Mouse (Mus musculus) CH12.LX (cell line): ENCODE measurements around the gene Mtx1. TPM values are rescaled to one million over a fixed set of nuclear protein-coding genes. Genes with fewer than 3 reads are reported as not detected.

ENCODE experiments used
- DNase-seq: peaks from one replicate; pipeline ENCODE4 v3.0.0-alpha.2; 2013; ENCODE audit errors: extremely low read depth
- H3K27ac ChIP-seq: 2 replicates; pipeline ENCODE4 v1.5.1; 2012; ENCODE audit warnings: low read depth, mild to moderate bottlenecking, control low read depth, moderate library complexity; ENCODE audit not compliant: insufficient read depth
- H3K27me3 ChIP-seq: replicated peaks from 2 replicates; pipeline ENCODE3; 2012; ENCODE audit warnings: inconsistent platforms
- H3K36me3 ChIP-seq, 2 experiments: replicated peaks in 1 of 2; 2 replicates each; pipeline versions ENCODE3 to v1.6.1; 2012; ENCODE audit warnings: inconsistent platforms in 1 of 2, low read length in 1 of 2, mild to moderate bottlenecking in 1 of 2, mixed read lengths in 1 of 2, moderate library complexity in 1 of 2; ENCODE audit not compliant: control insufficient read depth in 1 of 2, insufficient read depth in 1 of 2
- H3K4me1 ChIP-seq, 2 experiments: 2 replicates each; pipeline ENCODE4 v1.6.1; 2012; ENCODE audit warnings: inconsistent platforms in 1 of 2, moderate library complexity in 1 of 2; ENCODE audit not compliant: insufficient read depth in 2 of 2, control insufficient read depth in 1 of 2
- H3K4me2 ChIP-seq: 2 replicates; pipeline ENCODE4 v1.6.1; 2012; ENCODE audit warnings: low read depth, mild to moderate bottlenecking, control low read depth; ENCODE audit not compliant: poor library complexity, insufficient read depth, severe bottlenecking
- H3K4me3 ChIP-seq, 3 experiments: fragments of 150-350 bp in 1 of 3; sonication (generic) in 1 of 3; replicated peaks in 1 of 3; 2 replicates each; pipeline versions ENCODE3 to v1.5.1; 2011 to 2012; ENCODE audit warnings: low read depth in 2 of 3, low read length in 2 of 3, mild to moderate bottlenecking in 2 of 3, moderate library complexity in 2 of 3, control low read depth in 1 of 3, improper control_type of control experiment in 1 of 3, inconsistent platforms in 1 of 3, mixed read lengths in 1 of 3; ENCODE audit not compliant: poor library complexity in 1 of 3
- H3K79me2 ChIP-seq: replicated peaks from 2 replicates; pipeline ENCODE4 v1.6.1; 2012; ENCODE audit warnings: mild to moderate bottlenecking, moderate library complexity; ENCODE audit not compliant: control insufficient read depth, poor library complexity, insufficient read depth, severe bottlenecking; ENCODE audit errors: extremely low read depth
- H3K9ac ChIP-seq: 2 replicates; pipeline ENCODE4 v1.6.1; 2012; ENCODE audit warnings: low read depth, mild to moderate bottlenecking, control low read depth, moderate library complexity; ENCODE audit not compliant: insufficient read depth
- H3K9me3 ChIP-seq: replicated peaks from 2 replicates; pipeline ENCODE3; 2012; ENCODE audit warnings: low read length, inconsistent platforms, mixed read lengths
- BHLHE40 ChIP-seq: IDR thresholded peaks from 2 replicates; pipeline ENCODE4 v1.6.1; 2011; ENCODE audit warnings: mild to moderate bottlenecking, low read depth, low read length, improper control_type of control experiment
- CTCF ChIP-seq, 2 experiments: IDR thresholded peaks in 1 of 2; conservative IDR thresholded peaks in 1 of 2; 2 replicates each; pipeline ENCODE4 v1.5.1; 2011 to 2012; ENCODE audit warnings: low read depth in 2 of 2, low read length in 2 of 2, improper control_type of control experiment in 1 of 2, inconsistent platforms in 1 of 2, mild to moderate bottlenecking in 1 of 2, moderate library complexity in 1 of 2
- E2F4 ChIP-seq: IDR thresholded peaks from 2 replicates; pipeline ENCODE4 v1.6.1; 2011; ENCODE audit warnings: low read depth, low read length, improper control_type of control experiment; ENCODE audit not compliant: insufficient replicate concordance
- ELF1 ChIP-seq: IDR thresholded peaks from 2 replicates; pipeline ENCODE4 v1.6.1; 2014; ENCODE audit warnings: low read depth, mild to moderate bottlenecking, inconsistent platforms, low read length, improper control_type of control experiment
- ETS1 ChIP-seq: conservative IDR thresholded peaks from 2 replicates; pipeline ENCODE4 v1.6.1; 2012; ENCODE audit warnings: low read depth, mild to moderate bottlenecking, inconsistent platforms, low read length, improper control_type of control experiment, moderate library complexity
- HCFC1 ChIP-seq: IDR thresholded peaks from 2 replicates; pipeline ENCODE4 v1.6.1; 2012; ENCODE audit warnings: low read depth, mild to moderate bottlenecking, inconsistent platforms, low read length, improper control_type of control experiment
- JUND ChIP-seq: conservative IDR thresholded peaks from 2 replicates; pipeline ENCODE4 v1.6.1; 2011; ENCODE audit warnings: low read depth, low read length, improper control_type of control experiment
- KAT2A ChIP-seq: IDR thresholded peaks from 2 replicates; pipeline ENCODE4 v1.6.1; 2012; ENCODE audit warnings: low read length, improper control_type of control experiment, inconsistent platforms; ENCODE audit not compliant: insufficient replicate concordance
- MAX ChIP-seq: IDR thresholded peaks from 2 replicates; pipeline ENCODE4 v1.6.1; 2011; ENCODE audit warnings: low read length, improper control_type of control experiment
- MAZ ChIP-seq: IDR thresholded peaks from 2 replicates; pipeline ENCODE4 v1.6.1; 2012; ENCODE audit warnings: low read depth, mild to moderate bottlenecking, inconsistent platforms, low read length, improper control_type of control experiment, moderate library complexity
- MEF2A ChIP-seq: IDR thresholded peaks from 2 replicates; pipeline ENCODE4 v1.6.1; 2014; ENCODE audit warnings: low read depth, mild to moderate bottlenecking, inconsistent platforms, low read length, improper control_type of control experiment, borderline replicate concordance
- MXI1 ChIP-seq: IDR thresholded peaks from 2 replicates; pipeline ENCODE4 v1.6.1; 2011; ENCODE audit warnings: mild to moderate bottlenecking, low read depth, low read length, improper control_type of control experiment
- NELFE ChIP-seq: IDR thresholded peaks from 2 replicates; pipeline ENCODE4 v1.6.1; 2011; ENCODE audit warnings: low read depth, low read length, improper control_type of control experiment
- NRF1 ChIP-seq: IDR thresholded peaks from 2 replicates; pipeline ENCODE4 v1.6.1; 2014; ENCODE audit warnings: low read depth, mild to moderate bottlenecking, inconsistent platforms, low read length, improper control_type of control experiment, moderate library complexity
- POLR2A ChIP-seq: IDR thresholded peaks from 2 replicates; pipeline ENCODE4 v1.6.1; 2011; ENCODE audit warnings: low read depth, mild to moderate bottlenecking, improper control_type of control experiment, low read length
- POLR2AphosphoS2 ChIP-seq: IDR thresholded peaks from 2 replicates; pipeline ENCODE4 v1.6.1; 2011; ENCODE audit warnings: low read depth, low read length, improper control_type of control experiment
- RAD21 ChIP-seq: IDR thresholded peaks from 2 replicates; pipeline ENCODE4 v1.6.1; 2011; ENCODE audit warnings: low read depth, mild to moderate bottlenecking, low read length, improper control_type of control experiment, moderate library complexity
- RCOR1 ChIP-seq: conservative IDR thresholded peaks from 2 replicates; pipeline ENCODE4 v1.6.1; 2012; ENCODE audit warnings: low read depth, mild to moderate bottlenecking, inconsistent platforms, low read length, improper control_type of control experiment
- SIN3A ChIP-seq: IDR thresholded peaks from 2 replicates; pipeline ENCODE4 v1.6.1; 2012; ENCODE audit warnings: low read length, improper control_type of control experiment, inconsistent platforms
- SMC3 ChIP-seq: IDR thresholded peaks from 2 replicates; pipeline ENCODE4 v1.6.1; 2011; ENCODE audit warnings: low read depth, low read length, improper control_type of control experiment
- TBP ChIP-seq: conservative IDR thresholded peaks from 2 replicates; pipeline ENCODE4 v1.6.1; 2011; ENCODE audit warnings: low read depth, low read length, improper control_type of control experiment
- TCF12 ChIP-seq: IDR thresholded peaks from 2 replicates; pipeline ENCODE4 v1.6.1; 2014; ENCODE audit warnings: low read depth, mild to moderate bottlenecking, inconsistent platforms, low read length, improper control_type of control experiment
- USF1 ChIP-seq: IDR thresholded peaks from 2 replicates; pipeline ENCODE4 v1.6.1; 2014; ENCODE audit warnings: low read depth, mild to moderate bottlenecking, inconsistent platforms, low read length, improper control_type of control experiment
- USF2 ChIP-seq: conservative IDR thresholded peaks from 2 replicates; pipeline ENCODE4 v1.6.1; 2011; ENCODE audit warnings: low read depth, low read length, improper control_type of control experiment
- ZC3H11A ChIP-seq: IDR thresholded peaks from 2 replicates; pipeline ENCODE4 v1.6.1; 2012; ENCODE audit warnings: low read depth, mild to moderate bottlenecking, inconsistent platforms, low read length, improper control_type of control experiment
- ZKSCAN1 ChIP-seq: IDR thresholded peaks from 2 replicates; pipeline ENCODE4 v1.6.1; 2012; ENCODE audit warnings: low read depth, inconsistent platforms, low read length, improper control_type of control experiment, borderline replicate concordance
- ZMIZ1 ChIP-seq: IDR thresholded peaks from 2 replicates; pipeline ENCODE4 v1.6.1; 2012; ENCODE audit warnings: low read depth, mild to moderate bottlenecking, inconsistent platforms, low read length, improper control_type of control experiment
- ZNF384 ChIP-seq: IDR thresholded peaks from 2 replicates; pipeline ENCODE4 v1.6.1; 2012; ENCODE audit warnings: low read depth, low read length, improper control_type of control experiment, inconsistent platforms
- dilution Hi-C: fragments of 300-500 bp; cut with MboI; formaldehyde crosslinking; loops from 2 replicates; pipeline ENCODE4 v1.14.3; 2020; ENCODE audit warnings: low sequenced_read_pairs; ENCODE audit not compliant: extremely low pct_unique_long_range_greater_than_20kb, extremely low pct_ligation_motif_present
- in situ Hi-C: fragments of 300-500 bp; cut with MboI; formaldehyde crosslinking; loops from 3 replicates; pipeline ENCODE4 v1.14.3; 2019; ENCODE audit warnings: low sequenced_read_pairs, low pct_ligation_motif_present, low pct_unique_long_range_greater_than_20kb, mixed read lengths
- polyA plus RNA-seq: library from polyadenylated mRNA; unstranded; fragments of >175 nt; gene quantifications from 2 replicates; pipeline ENCODE4 v1.2.1, GENCODE M21; 2012; ENCODE audit warnings: low read depth; ENCODE audit not compliant: insufficient read length
- total RNA-seq, 2 experiments: library from RNA; depleted of rRNA; stranded (reverse); fragments of 300-350 nt in 1 of 2; fragments of >200 nt in 1 of 2; gene quantifications; 2 replicates each; pipeline ENCODE4 v1.2.3; 2012 to 2014

Gene Mtx1
- total and polyA plus RNA-seq, 3 experiments, result 162 to 299 (median 205) TPM

DNA sequence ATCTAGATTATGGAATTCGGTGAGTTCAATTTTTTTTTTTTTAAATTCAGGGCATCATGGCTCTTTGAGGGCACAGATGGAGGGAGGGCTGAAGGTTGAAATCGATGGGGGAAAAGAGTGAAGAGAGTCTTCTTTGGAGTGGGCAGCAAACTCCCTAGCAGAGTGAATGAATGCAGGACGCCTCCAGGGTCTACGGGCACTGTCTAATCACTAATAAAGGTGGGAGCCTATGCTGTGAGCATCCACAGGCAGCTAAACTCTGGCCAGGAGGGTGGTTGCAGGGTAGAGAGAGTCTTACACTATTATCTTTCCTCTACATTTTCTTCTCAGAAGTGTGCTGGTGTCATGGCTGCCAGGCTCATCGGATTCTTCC is 23.8 kb downstream of the Mtx1 start:
- peak overlapping the region; percentile 74 to 100 (median 75) for H3K4me3 ChIP-seq
- no peak overlapping the region for H3K27ac ChIP-seq
- peaks cover 39 to 44% of the 10 kb centered on the region in 2 experiments for H3K36me3 ChIP-seq
- H3K27me3 ChIP-seq, result no peaks in the 10 kb centered on the region
- no peak for TF ChIP-seq RCOR1
- TF ChIP-seq E2F4, result no peak
- TF ChIP-seq ETS1, result no peak
- no peak for TF ChIP-seq JUND
- TF ChIP-seq MAZ, result no peak
- TF ChIP-seq CTCF (conservative IDR thresholded peaks at IDR 0.05 in 1 of 2, IDR thresholded peaks at IDR 0.05 in 1 of 2; ENCODE audit: low read depth in 2 of 2, low read length in 2 of 2), result no peak
- TF ChIP-seq USF1, result no peak
- no peak for TF ChIP-seq ELF1
- TF ChIP-seq USF2, result no peak
- H3K9me3 ChIP-seq, result no peaks in the 10 kb centered on the region
- H3K4me1 ChIP-seq, result peaks cover 3 to 14% of the 10 kb centered on the region in 2 experiments
- in situ Hi-C loops (no loop called here), dilution Hi-C loops (no loop called here)
- peak overlapping the region; percentile 86 for H3K4me2 ChIP-seq
- peak overlapping the region; percentile 97 for H3K9ac ChIP-seq
- H3K79me2 ChIP-seq, result peaks cover 5% of the 10 kb centered on the region; the same call in 1 of the 2 replicates
- no peak for DNase-seq

DNA sequence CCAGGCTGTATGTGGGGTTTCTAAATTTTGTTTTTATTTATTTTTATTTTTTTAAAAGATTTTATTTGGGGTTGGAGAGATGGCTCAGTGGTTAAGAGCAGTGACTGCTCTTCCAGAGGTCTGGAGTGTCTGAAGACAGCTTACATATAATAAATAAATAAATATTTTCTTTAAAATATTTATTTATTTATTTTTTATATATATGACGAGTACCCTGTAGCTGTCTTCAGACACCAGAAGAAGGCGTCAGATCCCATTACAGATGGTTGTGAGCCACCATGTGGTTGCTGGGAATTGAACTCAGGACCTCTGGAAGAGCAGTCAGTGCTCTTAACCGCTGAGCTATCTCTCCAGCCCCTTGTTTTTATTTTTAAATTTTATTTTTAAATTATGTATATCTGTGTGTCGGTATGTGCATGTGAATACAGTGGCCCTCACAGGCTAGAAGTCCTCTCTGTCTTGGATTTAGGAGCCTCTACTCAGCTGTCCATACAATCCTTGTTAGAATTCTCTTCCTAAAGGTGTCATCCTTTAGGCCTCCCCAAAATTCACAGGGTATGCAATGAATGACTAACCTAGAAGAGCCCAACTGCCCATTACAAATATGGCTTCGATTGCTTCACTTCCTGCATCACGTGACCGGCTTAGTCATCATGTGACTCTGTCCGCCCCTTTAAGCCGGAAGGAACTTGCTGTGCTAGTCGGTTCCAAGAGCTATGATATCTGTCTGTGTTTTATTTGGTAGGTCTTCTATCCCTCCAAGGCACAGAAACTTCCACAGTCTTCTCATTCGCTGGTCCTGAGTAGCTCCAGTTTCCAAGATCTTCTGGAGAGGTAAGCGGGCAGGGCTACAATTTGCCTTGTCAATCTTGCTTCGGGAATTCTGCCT is 24.4 kb downstream of the Mtx1 start, which contains the start of gene Gba:
Gba (plus strand) TSS at position 676 of the 889 bp plus-strand sequence.
- H3K9me3 ChIP-seq, result no peaks in the 10 kb centered on the region
- H3K4me3 ChIP-seq, result peak within 1 kb of the TSS; percentile 74 to 100 (median 75)
- peak; percentile 98 for TF ChIP-seq ELF1
- TF ChIP-seq USF2, result peak; percentile 100
- TF ChIP-seq KAT2A, result peak; percentile 89; the same call in 1 of the 2 replicates
- peak; percentile 73 for TF ChIP-seq NRF1
- no peak for TF ChIP-seq RAD21
- TF ChIP-seq SMC3, result no peak
- peak; percentile 24; the same call in 1 of the 2 replicates for TF ChIP-seq MEF2A
- TF ChIP-seq SIN3A, result peak; percentile 100
- TF ChIP-seq ZKSCAN1, result no peak
- TF ChIP-seq POLR2A, result peak; percentile 63
- peak; percentile 68; the same call in 1 of the 2 replicates for TF ChIP-seq MXI1
- no peak for TF ChIP-seq ETS1
- no peak for TF ChIP-seq ZNF384
- TF ChIP-seq MAX, result peak; percentile 99
- peak; percentile 94 for TF ChIP-seq BHLHE40
- TF ChIP-seq ZMIZ1, result no peak
- peak; percentile 100 for TF ChIP-seq USF1
- peak; percentile 99 for TF ChIP-seq HCFC1
- TF ChIP-seq POLR2AphosphoS2, result no peak
- TF ChIP-seq TCF12, result peak; percentile 55
- peak; percentile 60; the same call in 1 of the 2 replicates for TF ChIP-seq NELFE
- peak; percentile 52; the same call in 1 of the 2 replicates for TF ChIP-seq TBP
- TF ChIP-seq ZC3H11A, result no peak
- peak within 1 kb of the TSS; percentile 86 for H3K4me2 ChIP-seq
- no peak within 1 kb of the TSS for H3K27ac ChIP-seq
- peaks cover 33 to 38% of the 10 kb centered on the region in 2 experiments for H3K36me3 ChIP-seq
- DNase-seq, result peak; percentile 96
- peaks cover 5% of the 10 kb centered on the region; the same call in 1 of the 2 replicates for H3K79me2 ChIP-seq
- dilution Hi-C loops (no loop called here), in situ Hi-C loops (no loop called here)
- H3K27me3 ChIP-seq, result no peaks in the 10 kb centered on the region
- H3K9ac ChIP-seq, result peak within 1 kb of the TSS; percentile 97
- H3K4me1 ChIP-seq, result peaks cover 3 to 9% of the 10 kb centered on the region in 2 experiments
